Mouse (Mus musculus) heart, adult 8-10 months (tissue): ENCODE measurements around the gene Hpd. TPM values are rescaled to one million over a fixed set of nuclear protein-coding genes. Genes with fewer than 3 reads are reported as not detected.

Experiments
- DNase-seq: peaks from one replicate; pipeline ENCODE4 v3.0.0; 2022; ENCODE audit warnings: low spot score
- total RNA-seq, 4 experiments: library from RNA; stranded (reverse); gene quantifications; 2 replicates each; pipeline ENCODE4 v1.2.4; 2022

Hpd gene
- total RNA-seq, 4 experiments from 2014 or later, result not detected

- DNase-seq, result no peak
These were observed 34.3 kb downstream of the Hpd start for GRCm38 (mm10) chr5:123148073-123148722.

GRCm38 (mm10) chr5:123147569-123147968 is 35.0 kb downstream of the Hpd start:
- DNase-seq, result no peak

- DNase-seq, result no peak
These were observed 36.2 kb downstream of the Hpd start for GRCm38 (mm10) chr5:123146357-123146756.

GRCm38 (mm10) chr5:123144746-123145590 is 37.6 kb downstream of the Hpd start:
- no peak for DNase-seq

GRCm38 (mm10) chr5:123143971-123144745 is 38.4 kb downstream of the Hpd start:
- DNase-seq, result no peak

- DNase-seq, result no peak
These were observed 39.1 kb downstream of the Hpd start for GRCm38 (mm10) chr5:123143251-123143970.

GRCm38 (mm10) chr5:123142161-123143157 is 40.1 kb downstream of the Hpd start, which contains the start of gene Setd1b:
Gene Setd1b, plus strand, starts transcription at chr5:123142193.
- no peak for DNase-seq

GRCm38 (mm10) chr5:123141555-123142160 is 40.9 kb downstream of the Hpd start:
- no peak for DNase-seq

- peak; percentile 97 for DNase-seq
These were observed 41.6 kb downstream of the Hpd start for GRCm38 (mm10) chr5:123140694-123141554.

GRCm38 (mm10) chr5:123139722-123140627 is 42.6 kb downstream of the Hpd start:
- DNase-seq, result no peak

GRCm38 (mm10) chr5:123138953-123139721 is 43.4 kb downstream of the Hpd start:
- DNase-seq, result peak; percentile 88

- DNase-seq, result peak; percentile 74
These were observed 44.2 kb downstream of the Hpd start for GRCm38 (mm10) chr5:123138230-123138911.

GRCm38 (mm10) chr5:123137910-123138229 is 44.7 kb downstream of the Hpd start:
- DNase-seq, result no peak

- DNase-seq, result peak; percentile 88
These were observed 45.2 kb downstream of the Hpd start for GRCm38 (mm10) chr5:123137044-123137909.

- peak; percentile 96 for DNase-seq
These were observed 46.0 kb downstream of the Hpd start for GRCm38 (mm10) chr5:123136361-123137043.
